Mouse (Mus musculus): ENCODE data around the gene Doc2g.

DNA sequence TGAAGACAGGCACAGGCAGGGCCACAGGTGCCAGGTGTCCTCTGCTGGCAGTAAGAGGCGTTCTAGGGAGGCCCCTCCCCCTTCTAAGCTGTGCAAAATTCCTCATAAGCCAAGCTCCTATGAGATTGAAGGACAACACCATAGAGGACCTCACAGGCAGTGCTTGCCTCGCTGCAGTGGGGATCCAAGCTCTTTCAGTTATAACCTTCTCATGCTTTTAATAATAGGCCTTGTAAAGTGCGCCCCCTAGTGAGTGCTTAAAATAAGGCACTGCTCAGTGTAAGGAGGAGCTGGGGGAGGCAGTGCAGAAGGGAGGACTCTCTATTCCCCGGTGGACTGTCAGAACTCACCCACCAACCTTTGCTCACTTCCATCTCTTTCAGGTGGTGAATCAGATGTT lies 22.8 kb upstream of the Doc2g start:
- TF ChIP-seq CTCF (IDR thresholded peaks at IDR 0.05; ENCODE audit: low read depth, low read length): peak; percentile 39; the same call in 1 of the 2 replicates
- TF ChIP-seq POLR2A (IDR thresholded peaks at IDR 0.05; ENCODE audit: borderline replicate concordance, low read depth, low read length): no peak
